Mouse (Mus musculus): ENCODE measurements around the gene 5730455P16Rik.
A peak's percentile ranks its signal among the peaks of the same experiment; 100 is the strongest.
"Not testable (repeated sequence)": the region's sequence is repeated elsewhere in the genome, so short reads cannot be mapped to it uniquely, and the experiment has no call there.

5730455P16Rik gene

GRCm38 (mm10) chr11:80377712-80378451 lies at the start of gene 5730455P16Rik:
5730455P16Rik (minus strand) TSS chr11:80378034.
- peak; percentile 79 for DNase-seq (ENCODE audit: low read depth, low spot score)

DNA sequence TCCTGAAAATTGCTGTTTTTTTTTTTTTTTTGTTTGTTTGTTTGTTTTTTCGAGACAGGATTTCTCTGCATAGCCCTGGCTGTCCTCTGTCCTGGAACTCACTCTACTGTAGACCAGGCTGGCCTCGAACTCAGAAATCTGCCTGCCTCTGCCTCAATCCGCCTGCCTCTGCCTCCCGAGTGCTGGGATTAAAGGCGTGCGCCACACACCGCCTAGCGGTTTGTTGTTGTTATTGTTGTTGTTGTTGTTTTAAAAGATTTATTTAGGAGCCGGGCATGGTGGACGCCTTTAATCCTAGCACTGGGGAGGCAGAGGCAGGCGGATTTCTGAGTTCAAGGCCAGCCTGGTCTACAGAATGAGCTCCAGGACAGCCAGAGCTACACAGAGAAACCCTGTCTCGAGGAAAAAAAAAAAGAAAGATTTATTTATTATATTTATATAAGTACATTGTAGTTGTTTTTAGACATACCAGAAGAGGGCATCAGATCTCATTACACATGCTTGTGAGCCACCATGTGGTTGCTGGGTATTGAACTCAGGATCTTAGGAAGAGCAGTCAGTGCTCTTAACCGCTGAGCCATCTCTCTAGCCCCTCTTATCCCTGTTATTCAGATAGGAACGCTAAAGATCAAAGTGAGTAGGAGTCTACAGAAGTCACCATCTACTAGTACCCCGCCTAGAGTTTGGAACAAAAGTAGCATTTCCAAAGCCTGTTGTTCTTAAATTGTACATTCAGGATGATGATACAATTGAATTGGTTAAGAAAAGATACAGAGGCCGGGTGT lies 48.4 kb upstream of the 5730455P16Rik start:
- peak; percentile 57 for DNase-seq (ENCODE audit: low read depth, low spot score)

- DNase-seq (ENCODE audit: low read depth, low spot score), result no peak
Measured at GRCm38 (mm10) chr11:80425247-80425778, 47.5 kb upstream of the 5730455P16Rik start.

DNA sequence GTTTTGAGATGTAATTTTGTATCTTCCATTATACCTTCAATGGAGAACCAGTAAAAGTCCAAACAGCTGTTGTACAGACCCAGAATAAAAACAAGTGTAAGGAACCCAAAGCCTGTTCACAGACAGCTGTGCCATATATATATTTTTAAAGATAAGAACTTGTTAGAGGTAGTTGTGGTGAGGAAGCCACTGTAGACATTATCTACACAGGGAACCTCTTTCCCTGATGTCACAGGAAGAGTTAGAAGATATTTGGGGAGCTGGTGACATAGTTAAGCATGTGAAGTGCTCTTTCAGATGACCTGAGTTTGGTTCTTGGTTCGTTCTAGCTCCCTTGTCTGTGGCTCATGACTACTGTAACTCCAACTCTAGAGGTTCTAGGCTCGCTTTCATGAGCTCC lies 46.9 kb upstream of the 5730455P16Rik start:
- no peak for DNase-seq (ENCODE audit: low read depth, low spot score)

GRCm38 (mm10) chr11:80421421-80422047 lies 43.7 kb upstream of the 5730455P16Rik start:
- no peak for DNase-seq (ENCODE audit: low read depth, low spot score)

DNA sequence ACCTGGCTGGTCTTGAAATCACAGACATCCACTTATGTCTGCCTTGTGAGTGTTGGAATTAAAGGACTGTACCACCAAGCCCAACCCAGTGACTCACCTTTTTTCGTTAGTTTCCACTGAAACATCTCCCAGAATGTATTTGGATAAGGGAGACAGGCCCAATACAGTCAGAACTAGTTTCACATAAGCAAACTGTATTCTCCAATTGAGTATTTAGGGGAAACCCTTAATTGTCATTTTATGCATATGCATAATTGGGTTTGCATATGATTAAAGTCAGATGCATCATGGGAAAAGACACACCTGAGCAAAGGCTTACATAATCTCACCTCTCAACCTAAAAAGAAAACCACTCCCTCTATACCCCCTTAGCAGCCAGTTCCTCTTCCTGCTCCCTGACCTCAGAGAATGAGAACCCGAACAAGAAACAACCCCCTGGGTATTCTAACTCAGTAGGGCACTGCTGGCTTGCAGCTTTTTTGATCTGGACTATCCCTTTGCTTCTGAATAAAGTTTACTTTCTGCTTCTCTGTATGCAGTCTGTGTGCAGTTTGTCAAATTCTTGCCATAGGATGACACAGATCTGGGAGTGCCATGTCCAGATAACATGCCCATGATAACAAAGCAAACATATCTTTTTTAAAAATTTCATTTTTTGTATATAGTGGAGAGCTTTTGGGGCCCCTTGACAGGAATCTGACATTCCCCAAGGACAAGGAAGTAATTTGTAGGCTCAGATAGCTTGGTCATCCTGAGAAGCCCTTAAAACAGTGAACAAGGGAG lies 42.6 kb upstream of the 5730455P16Rik start:
- DNase-seq (ENCODE audit: low read depth, low spot score), result no peak

- no peak for DNase-seq (ENCODE audit: low read depth, low spot score)
Measured at GRCm38 (mm10) chr11:80419743-80420142, 41.9 kb upstream of the 5730455P16Rik start.

GRCm38 (mm10) chr11:80417085-80417484 lies 39.3 kb upstream of the 5730455P16Rik start:
- DNase-seq (ENCODE audit: low read depth, low spot score), result no peak

DNA sequence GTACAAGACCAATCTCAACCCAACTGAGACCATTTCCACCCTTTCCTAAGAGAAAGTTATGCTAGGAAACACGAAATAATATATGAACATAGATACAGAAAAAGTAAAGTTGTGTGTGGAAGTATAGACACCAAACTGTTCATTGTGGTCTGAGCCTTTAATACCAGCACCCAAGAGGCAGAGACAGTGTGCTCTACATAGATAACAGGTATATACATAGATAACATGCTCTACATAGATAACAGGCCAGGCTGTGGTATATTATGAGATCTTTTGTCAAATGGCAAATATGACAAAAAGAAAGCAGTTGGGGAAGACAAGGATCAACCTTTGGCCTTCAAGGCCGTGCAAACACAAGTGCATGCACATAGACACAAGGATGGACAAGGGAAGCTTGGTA lies 32.5 kb upstream of the 5730455P16Rik start:
- no peak for DNase-seq (ENCODE audit: low read depth, low spot score)

DNA sequence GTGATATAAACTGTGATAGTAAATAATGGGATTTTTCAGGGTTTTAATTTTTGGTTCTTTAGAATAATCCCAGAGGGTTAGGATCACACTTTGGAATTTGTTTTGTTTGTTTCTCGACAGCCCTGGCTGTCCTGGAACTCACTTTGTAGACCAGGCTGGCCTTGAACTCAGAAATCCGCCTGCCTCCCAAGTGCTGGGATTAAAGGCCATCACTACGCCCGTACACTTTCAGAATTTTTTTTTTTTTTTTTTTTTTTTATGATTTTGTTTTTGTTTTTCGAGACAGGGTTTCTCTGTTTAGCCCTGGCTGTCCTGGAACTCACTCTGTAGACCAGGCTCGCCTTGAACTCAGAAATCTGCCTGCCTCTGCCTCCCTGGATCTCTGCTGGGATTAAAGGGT lies 30.0 kb upstream of the 5730455P16Rik start:
- not testable (repeated sequence) for DNase-seq (ENCODE audit: low read depth, low spot score)

DNA sequence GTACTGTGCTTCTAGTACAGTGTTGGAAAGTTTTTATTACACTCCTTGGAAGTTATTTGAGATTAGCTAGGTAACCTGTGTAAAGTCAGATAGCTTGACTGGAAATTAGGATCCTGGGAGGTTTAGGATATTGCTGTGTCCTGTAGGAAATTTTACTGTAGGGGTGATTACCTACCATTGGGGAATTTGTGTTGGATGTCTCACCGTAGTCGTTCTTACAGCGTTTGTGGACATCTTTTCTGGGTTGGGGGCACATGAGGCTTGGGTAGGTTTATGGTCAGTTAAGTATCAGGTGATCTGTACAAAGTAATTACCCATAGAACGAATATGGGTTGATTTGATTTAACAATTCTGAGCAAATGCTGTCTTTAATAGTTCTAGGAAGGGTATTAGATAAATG lies 18.8 kb upstream of the 5730455P16Rik start:
- no peak for DNase-seq (ENCODE audit: low read depth, low spot score)

GRCm38 (mm10) chr11:80395930-80396329 lies 18.1 kb upstream of the 5730455P16Rik start:
- no peak for DNase-seq (ENCODE audit: low read depth, low spot score)

GRCm38 (mm10) chr11:80391407-80392120 lies 13.7 kb upstream of the 5730455P16Rik start:
- DNase-seq (ENCODE audit: low read depth, low spot score), result no peak

DNA sequence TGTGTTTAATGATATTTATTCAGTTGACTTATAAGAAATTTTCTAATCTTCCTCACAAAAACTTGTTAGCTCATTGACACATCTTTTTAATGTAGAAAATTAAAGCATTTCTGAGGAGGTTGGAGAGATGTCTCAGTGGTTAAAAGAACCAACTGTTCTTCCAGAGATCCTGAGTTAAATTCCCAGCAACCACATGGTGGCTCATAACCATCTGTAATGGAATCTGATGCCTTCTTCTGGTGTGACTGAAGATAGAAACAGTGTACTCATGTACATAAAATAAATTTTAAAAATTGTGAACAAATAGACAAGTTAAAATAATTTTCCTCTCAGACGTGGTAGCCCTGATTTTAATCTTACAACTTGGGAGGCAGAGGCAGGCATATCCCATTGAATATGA lies 12.1 kb upstream of the 5730455P16Rik start:
- DNase-seq (ENCODE audit: low read depth, low spot score), result no peak

DNA sequence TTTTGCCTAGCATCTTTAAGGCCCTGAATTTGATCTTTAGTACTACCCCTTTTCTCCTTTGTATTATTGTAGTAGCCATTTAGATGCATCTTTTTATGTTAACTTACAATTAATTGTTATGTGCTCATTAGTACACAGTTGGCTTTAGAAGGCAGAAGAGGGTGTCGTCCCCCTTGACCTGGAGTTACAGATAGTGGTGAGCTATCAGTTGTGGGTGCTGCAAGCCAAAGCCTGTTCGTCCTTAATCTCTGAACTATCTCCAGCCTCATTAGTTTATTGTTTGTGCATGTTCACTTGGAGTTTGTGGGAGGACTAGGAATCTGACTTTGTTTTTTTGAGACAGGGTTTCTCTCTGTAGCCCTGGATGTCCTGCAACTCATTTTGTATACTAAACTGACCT lies 9.0 kb upstream of the 5730455P16Rik start:
- no peak for DNase-seq (ENCODE audit: low read depth, low spot score)

DNA sequence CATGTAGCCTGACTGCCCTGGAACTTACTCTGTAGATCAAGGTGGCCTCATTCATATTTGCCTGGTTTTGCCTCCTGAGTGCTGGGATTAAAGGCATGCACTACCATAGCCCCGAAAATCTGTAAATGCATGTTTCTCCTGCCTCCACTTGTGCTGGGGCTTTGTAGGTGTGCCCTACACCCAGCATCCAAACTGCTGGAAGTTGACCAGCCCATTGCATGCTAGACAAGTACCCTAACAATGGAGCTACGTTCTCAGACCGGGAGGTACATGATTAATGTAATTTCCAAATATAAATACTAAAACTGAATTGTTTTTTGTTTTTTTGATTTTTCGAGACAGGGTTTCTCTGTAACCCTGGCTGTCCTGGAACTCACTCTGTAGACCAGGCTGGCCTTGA lies 7.2 kb upstream of the 5730455P16Rik start:
- DNase-seq (ENCODE audit: low read depth, low spot score), result no peak

DNA sequence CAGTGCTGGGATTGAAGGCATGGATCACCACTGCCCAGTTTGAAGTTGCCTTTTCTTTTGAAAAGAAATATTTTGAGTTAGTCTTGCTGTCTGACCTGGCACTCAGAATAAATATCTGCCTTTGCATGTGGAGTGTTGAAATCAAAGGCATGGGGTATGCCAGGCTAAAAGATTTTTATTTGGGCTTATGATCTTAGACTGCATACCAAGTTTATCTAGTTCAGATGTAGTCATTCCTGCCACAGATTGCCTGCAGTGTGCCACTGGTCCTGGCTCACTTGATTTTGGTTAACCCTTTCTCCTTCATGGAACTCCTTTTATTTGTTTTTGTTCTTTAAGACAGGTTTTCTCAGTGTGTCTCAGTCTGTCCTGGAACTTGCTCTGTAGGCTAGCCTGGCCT lies 6.6 kb upstream of the 5730455P16Rik start:
- no peak for DNase-seq (ENCODE audit: low read depth, low spot score)

DNA sequence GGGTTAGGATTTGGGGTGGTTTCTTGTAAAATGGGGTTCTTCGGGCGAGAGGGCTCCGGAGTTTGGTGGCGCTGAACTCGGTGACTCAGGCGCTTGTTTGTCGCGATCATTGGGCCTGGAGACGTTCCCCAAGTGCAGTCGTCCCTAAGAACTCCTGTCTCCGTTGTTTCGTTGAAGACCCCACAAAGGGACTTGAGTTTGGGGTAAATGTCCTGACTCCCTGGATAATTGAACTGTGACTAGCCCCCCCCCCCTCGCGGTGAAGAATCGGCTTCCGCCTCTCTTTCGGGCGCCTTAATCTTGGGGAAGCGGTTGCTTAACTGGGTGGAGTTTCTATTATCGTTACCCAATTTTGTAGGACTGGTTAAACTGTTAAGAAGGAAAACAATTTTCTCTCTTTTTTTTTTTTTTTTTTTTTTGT lies 5.8 kb upstream of the 5730455P16Rik start:
- DNase-seq (ENCODE audit: low read depth, low spot score), result peak; percentile 26

- DNase-seq (ENCODE audit: low read depth, low spot score), result peak; percentile 96
Measured at GRCm38 (mm10) chr11:80383019-80383625, 5.3 kb upstream of the 5730455P16Rik start, which contains the start of gene Zfp207. Zfp207 (plus strand) TSS chr11:80383279.

DNA sequence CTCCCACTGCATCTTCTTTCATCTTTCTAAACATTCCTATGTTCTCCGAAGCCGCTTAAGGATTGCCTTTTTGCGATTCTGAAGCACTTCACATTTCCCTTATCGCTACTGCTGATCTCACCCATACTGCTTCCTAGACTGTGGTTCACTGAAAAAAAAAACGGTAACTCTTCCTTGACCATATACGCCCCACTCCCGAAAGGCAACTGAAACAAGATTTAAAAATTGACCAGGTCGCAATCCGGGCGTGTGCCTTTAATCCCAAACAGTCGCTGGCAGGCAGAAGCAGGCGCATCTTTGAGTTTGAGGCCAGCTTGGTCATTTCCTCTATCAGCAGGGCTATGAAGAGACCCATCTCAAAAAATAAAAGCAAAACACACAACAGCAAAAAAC lies 4.8 kb upstream of the 5730455P16Rik start:
- DNase-seq (ENCODE audit: low read depth, low spot score), result no peak

Data from WW6 (cell line).